Mouse (Mus musculus): Measurements from ENCODE around the gene Etnk2.

Etnk2 gene

DNA sequence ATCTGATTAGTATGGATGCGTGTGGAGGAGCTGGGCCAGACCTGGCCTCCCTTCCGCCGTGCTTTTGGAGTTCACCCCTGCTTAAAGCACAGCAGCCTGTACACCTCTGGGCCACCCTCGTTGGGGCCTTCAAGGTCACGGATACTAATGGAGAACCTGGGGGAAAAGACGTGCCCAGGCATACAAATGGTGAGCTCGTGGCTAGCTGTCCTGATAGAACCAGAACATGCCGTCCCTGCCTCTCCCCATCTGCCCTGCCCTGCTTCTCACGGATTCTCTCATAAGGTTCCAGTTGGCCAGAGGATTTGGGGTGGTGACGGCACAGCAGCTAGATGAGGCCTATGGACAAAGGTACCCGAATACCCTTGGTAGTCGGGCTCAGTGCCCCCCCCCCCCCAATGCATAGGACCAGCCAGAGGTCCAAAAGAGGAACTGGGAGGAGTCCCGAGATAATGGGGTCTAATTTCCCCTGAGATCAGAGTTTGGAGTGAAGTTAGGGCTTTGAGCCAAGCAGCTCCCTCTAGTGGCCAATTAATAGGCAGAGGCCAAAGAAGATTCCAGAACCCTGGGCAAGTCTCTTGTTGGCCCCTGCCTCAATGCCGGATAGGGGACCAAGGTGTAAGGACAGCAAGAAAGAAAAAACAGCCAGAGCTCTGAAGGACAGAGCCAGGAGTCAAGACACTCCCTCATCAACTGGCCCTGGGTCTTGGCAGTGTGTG, 17.1 kb downstream of the Etnk2 start:
- in situ Hi-C loops (cut with MseI, MboI) = loop anchor here in 1 of 2 experiments (5.0 kb wide), 1 partner anchor 232 kb away; the partner anchor contains the start of gene Snrpe

- in situ Hi-C loops (cut with MseI, MboI) = loop anchor here in 1 of 2 experiments (5.0 kb wide), 1 partner anchor 230 kb away; the partner anchor contains the start of gene Snrpe
Observed at GRCm38 (mm10) chr1:133382008-133382407, 18.6 kb downstream of the Etnk2 start.

- in situ Hi-C loops (cut with MseI, MboI) = loop anchor here in 1 of 2 experiments (5.0 kb wide), 1 partner anchor 230 kb away; the partner anchor contains the start of gene Snrpe
Observed at GRCm38 (mm10) chr1:133382552-133383155, 19.3 kb downstream of the Etnk2 start.

DNA sequence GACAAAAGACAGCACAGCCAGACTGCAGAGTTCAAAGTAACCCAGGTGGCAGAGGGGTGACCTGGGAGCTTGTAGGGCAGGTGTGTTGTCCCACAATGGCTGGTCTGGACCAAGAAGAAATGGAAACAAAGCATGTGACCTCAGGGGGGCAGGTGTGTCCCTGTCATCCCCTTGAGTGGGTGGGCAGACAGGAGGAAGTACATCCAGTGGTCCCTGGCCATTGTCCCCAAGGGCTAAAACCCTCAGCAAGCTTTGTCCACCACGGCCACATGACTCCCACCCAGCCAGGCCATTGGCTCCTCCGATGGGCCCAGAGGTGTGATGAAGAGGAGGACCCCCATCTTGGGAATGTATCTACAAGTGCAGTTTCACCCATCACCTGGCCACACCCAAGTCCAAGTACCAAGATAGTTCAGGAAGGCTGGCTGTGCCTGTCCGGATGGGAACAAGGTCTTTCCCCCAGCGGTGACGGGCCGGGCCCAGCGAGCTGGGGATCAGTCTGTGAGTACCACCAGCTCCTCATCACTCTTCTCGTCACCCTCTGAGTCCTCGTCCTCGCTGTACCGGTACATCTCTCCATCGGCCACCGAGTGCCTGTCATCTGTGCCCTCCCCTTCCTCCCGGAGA, 19.9 kb downstream of the Etnk2 start:
- in situ Hi-C loops (cut with MseI, MboI) = loop anchor here in 1 of 2 experiments (5.0 kb wide), 1 partner anchor 229 kb away; the partner anchor contains the start of gene Snrpe

- in situ Hi-C loops (cut with MseI, MboI) = loop anchor here in 1 of 2 experiments (5.0 kb wide), 1 partner anchor 222 kb away; no protein-coding TSS in a partner anchor
Observed at GRCm38 (mm10) chr1:133385506-133385905, 22.1 kb downstream of the Etnk2 start.

DNA sequence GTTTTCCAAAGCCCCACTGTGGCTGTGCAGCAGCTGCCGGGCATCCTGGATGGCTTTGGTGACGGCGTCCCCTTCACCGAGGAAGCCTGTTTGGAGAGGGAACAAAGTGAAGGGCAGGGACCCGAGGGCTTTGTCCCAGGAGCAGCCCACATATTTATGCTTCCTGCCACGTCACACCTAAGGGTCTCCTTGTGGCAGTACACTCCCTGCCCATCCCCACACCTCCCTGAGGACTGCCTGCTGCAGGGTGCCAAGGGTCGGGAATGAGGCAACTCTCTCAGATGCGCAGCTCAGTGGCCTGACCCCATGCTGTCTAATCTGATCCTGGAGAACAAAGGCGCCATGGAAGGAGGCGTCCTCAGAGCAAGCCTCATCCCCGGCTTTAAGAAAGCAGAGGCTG, 22.8 kb downstream of the Etnk2 start:
- in situ Hi-C loops (cut with MseI, MboI) = loop anchor here in 1 of 2 experiments (5.0 kb wide), 1 partner anchor 221 kb away; no protein-coding TSS in a partner anchor

GRCm38 (mm10) chr1:133387539-133388268, 24.3 kb downstream of the Etnk2 start:
- in situ Hi-C loops (cut with MseI, MboI) = loop anchor here in 1 of 2 experiments (5.0 kb wide), 1 partner anchor 220 kb away; no protein-coding TSS in a partner anchor

DNA sequence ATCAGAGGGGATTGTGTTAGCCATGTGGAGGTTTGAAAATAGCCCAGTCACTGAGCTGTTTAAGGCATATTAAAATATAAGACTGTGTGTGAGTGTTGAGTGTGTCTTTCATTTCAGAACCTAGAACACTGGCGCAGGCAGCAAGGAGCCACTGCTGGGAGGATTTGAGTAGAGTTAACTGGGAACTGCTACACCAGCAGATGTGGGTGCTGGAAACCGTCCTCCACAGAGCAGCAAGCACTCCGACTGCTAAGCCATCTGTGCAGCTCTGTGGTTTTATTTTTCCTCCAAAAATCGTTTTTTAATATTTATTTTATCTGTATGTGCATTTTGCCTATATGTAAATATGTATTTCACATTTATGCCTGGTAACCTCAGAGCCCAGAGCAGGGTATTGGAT, 31.3 kb downstream of the Etnk2 start:
- in situ Hi-C loops (cut with MseI, MboI) = no loop called here

DNA sequence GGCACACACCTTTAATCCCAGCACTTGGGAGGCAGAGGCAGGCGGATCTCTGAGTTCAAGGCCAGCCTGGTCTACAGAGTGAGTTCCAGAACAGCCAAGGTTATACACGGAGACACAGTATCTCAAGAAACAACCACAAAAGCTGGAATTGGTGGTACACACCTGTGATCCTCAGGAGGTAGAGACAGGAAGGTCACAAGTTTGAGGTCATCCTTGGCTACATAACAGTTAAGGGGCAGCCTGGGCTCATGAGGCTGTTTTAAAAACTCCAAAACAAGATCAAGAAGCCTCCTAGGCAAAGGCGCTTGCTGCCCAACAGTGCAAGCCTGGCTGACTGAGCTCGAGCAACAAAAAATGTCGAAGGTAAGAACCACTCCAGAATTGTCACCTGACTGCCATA, 33.3 kb downstream of the Etnk2 start:
- in situ Hi-C loops (cut with MseI, MboI) = no loop called here

DNA sequence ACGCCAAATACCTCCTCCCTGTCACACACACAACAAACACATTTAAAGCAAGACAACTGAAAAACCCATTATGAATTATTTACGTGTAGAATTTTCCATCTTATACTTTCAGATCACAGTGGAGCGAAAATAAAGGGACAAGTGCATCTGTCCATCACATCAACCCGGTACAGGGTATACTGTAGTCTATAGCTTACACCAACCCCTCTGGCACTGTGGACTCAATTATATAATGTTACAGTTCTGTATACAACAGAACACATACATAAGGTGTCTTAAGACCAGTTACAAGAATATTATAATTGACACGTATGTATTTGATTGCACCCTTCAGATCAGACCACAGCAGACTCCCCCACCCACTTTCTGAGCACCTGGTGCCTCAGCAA, 33.7 kb downstream of the Etnk2 start:
- in situ Hi-C loops (cut with MseI, MboI) = no loop called here

DNA sequence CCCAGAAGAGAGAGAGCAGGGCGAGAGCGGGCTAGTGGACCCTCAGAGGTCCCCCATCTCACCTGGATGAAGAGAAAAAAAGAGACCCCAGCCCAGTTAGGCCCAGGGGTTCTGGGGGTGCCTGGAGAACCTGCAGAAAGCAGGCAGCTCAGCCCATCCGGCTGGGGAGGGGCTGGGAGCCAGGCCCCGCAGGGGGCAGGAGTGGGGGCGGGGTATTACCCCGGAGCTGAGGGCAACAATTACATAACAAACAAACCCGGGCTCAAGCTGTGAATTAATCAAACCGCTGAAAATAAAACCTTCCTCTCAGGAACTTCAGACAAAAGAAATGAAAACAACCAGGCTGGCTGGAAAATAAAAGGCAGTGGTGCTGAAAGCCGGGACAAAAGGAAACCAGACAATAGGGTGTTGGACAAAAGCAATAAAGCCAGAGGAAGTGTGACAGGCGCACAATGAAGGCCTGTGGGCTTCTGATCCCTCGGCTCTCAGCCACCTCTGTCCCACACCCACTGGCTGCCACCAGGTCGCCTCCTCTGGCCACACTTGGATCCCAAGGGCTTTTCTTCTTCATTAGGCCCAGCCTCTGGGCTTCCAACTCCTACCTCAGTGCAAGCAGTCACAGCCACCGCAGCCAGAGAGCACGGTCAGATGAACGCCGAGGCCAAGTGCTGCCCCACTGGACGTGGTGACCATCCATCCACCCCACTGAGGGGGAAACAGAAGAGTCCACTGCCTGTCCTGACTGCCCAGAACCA, 34.3 kb downstream of the Etnk2 start:
- in situ Hi-C loops (cut with MseI, MboI) = no loop called here

GRCm38 (mm10) chr1:133400014-133400725, 36.8 kb downstream of the Etnk2 start:
- in situ Hi-C loops (cut with MseI, MboI) = no loop called here

GRCm38 (mm10) chr1:133404005-133404404, 40.6 kb downstream of the Etnk2 start:
- in situ Hi-C loops (cut with MseI, MboI) = no loop called here

DNA sequence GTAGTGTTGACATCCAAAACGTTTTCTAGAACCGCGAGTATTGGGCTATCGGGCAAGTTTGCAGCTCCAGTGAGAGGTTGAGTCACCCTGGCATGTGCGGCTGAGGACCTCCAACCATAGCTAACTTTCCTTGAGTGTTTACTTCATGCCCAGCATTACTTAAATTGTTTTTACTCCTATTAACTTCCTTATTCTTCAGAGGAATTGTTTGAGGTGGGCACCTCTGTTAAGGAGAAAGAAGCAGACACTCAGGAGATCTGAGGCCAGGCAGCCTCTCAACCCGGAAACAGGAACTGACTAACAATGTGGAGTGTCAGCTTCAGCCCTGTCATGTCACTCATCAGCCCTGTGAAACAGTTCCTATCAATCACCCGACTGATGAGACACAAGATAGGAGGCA, 43.2 kb downstream of the Etnk2 start:
- in situ Hi-C loops (cut with MseI, MboI) = no loop called here

DNA sequence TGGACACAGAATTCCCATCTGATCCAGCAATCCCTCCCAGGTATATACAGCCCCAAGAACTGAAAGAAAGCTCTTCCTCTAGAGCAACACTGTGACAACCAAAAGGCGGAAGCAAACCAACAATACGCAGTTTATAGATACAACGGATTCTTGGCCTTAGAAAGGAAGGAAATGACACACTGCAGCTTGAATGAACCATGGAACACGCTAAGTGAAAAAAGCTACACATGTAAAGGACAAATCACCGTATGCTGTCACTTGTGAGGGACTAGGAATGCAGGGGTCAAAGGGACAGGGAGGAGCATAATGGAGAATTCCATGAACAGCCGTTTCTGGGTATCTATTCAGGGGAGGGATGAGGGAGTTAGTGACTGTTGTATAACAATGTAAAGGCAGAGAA, 44.1 kb downstream of the Etnk2 start:
- in situ Hi-C loops (cut with MseI, MboI) = no loop called here

GRCm38 (mm10) chr1:133408321-133408720, 44.9 kb downstream of the Etnk2 start:
- in situ Hi-C loops (cut with MseI, MboI) = no loop called here

- in situ Hi-C loops (cut with MseI, MboI) = no loop called here
Observed at GRCm38 (mm10) chr1:133408880-133409516, 45.6 kb downstream of the Etnk2 start.

DNA sequence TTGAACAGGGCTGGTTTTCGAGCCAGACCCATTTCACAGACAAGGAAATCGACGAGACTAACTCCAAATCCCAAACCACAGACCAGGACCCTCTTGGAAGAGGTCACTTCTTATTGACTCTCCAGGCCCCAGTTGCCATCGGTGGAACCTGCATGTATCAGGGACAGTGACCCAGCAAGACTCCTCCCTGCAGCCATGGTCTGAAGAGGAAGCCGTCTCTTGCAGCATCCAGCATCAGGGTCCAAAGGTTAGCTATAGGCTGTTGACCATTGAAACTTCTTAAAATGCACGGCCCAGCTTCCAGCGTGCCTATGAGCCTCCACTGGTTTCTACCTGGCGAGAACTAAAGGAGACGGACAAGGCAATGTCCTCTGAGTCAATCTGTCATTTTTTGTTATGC, 46.4 kb downstream of the Etnk2 start:
- in situ Hi-C loops (cut with MseI, MboI) = no loop called here

GRCm38 (mm10) chr1:133411506-133412147, 48.3 kb downstream of the Etnk2 start:
- in situ Hi-C loops (cut with MseI, MboI) = no loop called here
